Mouse (Mus musculus) liver, embryonic 15.5 days (tissue): ENCODE measurements around the gene Gimap9. TPM values are rescaled to one million over a fixed set of nuclear protein-coding genes. Genes with fewer than 3 reads are reported as not detected.

Experiments used
- ATAC-seq: fragments of 200-750 bp; cut with Nextera tagmentation; 2 replicates; pipeline ENCODE4 v1.8.0; 2017; ENCODE audit warnings: moderate number of reproducible peaks, mild to moderate bottlenecking, moderate library complexity; ENCODE audit not compliant: insufficient read depth
- H3K27ac ChIP-seq: fragments of 300-500 bp; sonication (generic); replicated peaks from 2 replicates; pipeline ENCODE4 v1.5.1; 2015; ENCODE audit warnings: mild to moderate bottlenecking, inconsistent platforms
- H3K27me3 ChIP-seq: fragments of 300-500 bp; sonication (generic); 2 replicates; pipeline ENCODE4 v1.6.1; 2015; ENCODE audit warnings: mild to moderate bottlenecking, inconsistent platforms
- H3K36me3 ChIP-seq: fragments of 300-500 bp; sonication (generic); replicated peaks from 2 replicates; pipeline ENCODE4 v1.6.1; 2015; ENCODE audit warnings: moderate library complexity, mild to moderate bottlenecking, inconsistent platforms
- H3K4me1 ChIP-seq: fragments of 300-500 bp; sonication (generic); replicated peaks from 2 replicates; pipeline ENCODE4 v1.6.1; 2015; ENCODE audit warnings: inconsistent platforms
- H3K4me2 ChIP-seq: fragments of 300-500 bp; sonication (generic); 2 replicates; pipeline ENCODE4 v1.6.1; 2015; ENCODE audit warnings: moderate library complexity, mild to moderate bottlenecking, inconsistent platforms
- H3K4me3 ChIP-seq: fragments of 300-500 bp; sonication (generic); replicated peaks from 2 replicates; pipeline ENCODE4 v1.5.1; 2015; ENCODE audit warnings: mild to moderate bottlenecking, inconsistent platforms
- H3K9ac ChIP-seq: fragments of 300-500 bp; sonication (generic); 2 replicates; pipeline ENCODE4 v1.6.1; 2015; ENCODE audit warnings: moderate library complexity, mild to moderate bottlenecking, inconsistent platforms
- H3K9me3 ChIP-seq: fragments of 300-500 bp; sonication (generic); replicated peaks from 2 replicates; pipeline ENCODE4 v1.6.1; 2016; ENCODE audit warnings: inconsistent platforms
- WGBS: fragments of 180-500 bp; shearing (Covaris S2); methylation state at CpG from one replicate; pipeline ENCODE4 v1.1.7; 2015; ENCODE audit warnings: mixed read lengths; ENCODE audit not compliant: insufficient replicate concordance; 5-methylcytosine and 5-hydroxymethylcytosine counted together
- polyA plus RNA-seq: library from polyadenylated mRNA; unstranded; fragments of >200 nt; fragmentation: Nextera tagmentation; extraction: Ambion mirVana; gene quantifications from 2 replicates; pipeline ENCODE4 v1.2.1, GENCODE M21; 2015

The Gimap9 gene
- 7.5 and 9.5 TPM in 2 replicates for polyA plus RNA-seq

DNA sequence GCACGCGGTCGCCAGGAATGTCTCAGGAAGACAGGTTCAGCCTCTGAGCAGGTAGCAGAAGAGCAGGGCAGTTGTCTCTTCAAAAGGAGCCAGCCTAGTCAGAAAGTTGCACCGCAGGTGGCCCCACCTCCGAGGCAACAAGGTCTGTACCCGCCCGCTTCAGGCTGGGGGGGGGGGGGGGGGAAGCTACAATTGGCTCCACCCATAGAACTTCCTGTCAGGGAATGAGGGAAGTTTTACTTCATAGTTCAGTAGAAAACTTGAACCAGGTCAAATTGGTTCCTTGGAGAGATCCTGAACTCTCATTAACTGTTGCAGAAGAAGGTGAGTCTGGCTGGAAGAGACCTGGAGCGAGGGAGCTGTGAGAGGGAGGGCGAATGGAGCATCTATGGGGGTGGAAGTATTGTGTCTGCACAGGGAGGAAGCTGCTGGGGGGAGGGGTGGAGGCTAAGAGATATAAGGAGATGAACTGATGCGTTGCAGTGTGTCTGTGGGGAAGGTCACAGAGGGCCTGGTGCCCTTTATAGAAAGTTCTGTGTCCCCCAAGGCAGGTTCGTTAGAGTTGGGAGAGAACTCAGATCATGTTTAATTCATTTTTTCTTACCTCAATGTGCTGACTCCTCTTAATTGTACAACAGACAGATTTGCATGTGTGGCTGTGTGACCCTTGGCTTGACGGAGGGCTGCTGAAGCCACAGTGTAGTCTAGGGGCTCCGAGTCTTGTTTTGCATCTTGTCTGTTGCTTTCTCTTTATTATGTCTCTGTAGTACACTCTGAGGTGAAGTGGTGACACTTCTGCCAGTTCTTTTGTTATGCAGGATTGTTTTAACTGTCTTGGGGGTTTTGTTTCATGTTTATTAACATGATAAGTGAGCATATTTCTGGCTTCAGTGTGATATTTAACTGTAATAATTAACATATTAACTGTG is at the start of gene Gimap9:
Gene Gimap9, plus strand, starts transcription at position 199 of the 929 bp plus-strand sequence.
- ATAC-seq, result peak; percentile 80
- no peaks in the 10 kb centered on the region for H3K27me3 ChIP-seq
- no peaks in the 10 kb centered on the region for H3K36me3 ChIP-seq
- peaks cover 26% of the 10 kb centered on the region for H3K4me1 ChIP-seq
- H3K9me3 ChIP-seq, result no peaks in the 10 kb centered on the region
- H3K9ac ChIP-seq, result peak within 1 kb of the TSS; percentile 22
- peak within 1 kb of the TSS; percentile 52 for H3K4me3 ChIP-seq
- H3K27ac ChIP-seq, result peak within 1 kb of the TSS; percentile 57
- H3K4me2 ChIP-seq, result peak within 1 kb of the TSS; percentile 64
- WGBS, result 5% methylated on average over 11 of the region's 13 CpGs

- Histone ChIP-seq H3K27me3 (peaks cover 50% of the 10 kb centered on the region), H3K36me3 (no peaks in the 10 kb centered on the region), H3K27ac (no peak within 1 kb of the TSS), H3K4me2 (peak within 1 kb of the TSS; percentile 69), H3K4me3 (peak within 1 kb of the TSS; percentile 42), H3K9me3 (no peaks in the 10 kb centered on the region), H3K9ac (no peak within 1 kb of the TSS), H3K4me1 (peaks cover 19% of the 10 kb centered on the region)
- no peak for ATAC-seq
- 45% methylated on average over 8 of the region's 8 CpGs for WGBS
These were observed 49.5 kb upstream of the Gimap9 start, which contains the start of gene AI854703 for GRCm38 (mm10) chr6:48626464-48626863. Gene AI854703 (plus strand): TSS chr6:48626764.

- Histone ChIP-seq H3K9me3 (no peaks in the 10 kb centered on the region), H3K4me2 (peak overlapping the region; percentile 69), H3K36me3 (no peaks in the 10 kb centered on the region), H3K27me3 (peaks cover 50% of the 10 kb centered on the region), H3K9ac (no peak overlapping the region), H3K4me1 (peaks cover 19% of the 10 kb centered on the region), H3K27ac (no peak overlapping the region), H3K4me3 (peak overlapping the region; percentile 42)
- under 1% methylated on average over 32 of the region's 32 CpGs for WGBS
- ATAC-seq, result no peak
These were observed 48.9 kb upstream of the Gimap9 start for GRCm38 (mm10) chr6:48626984-48627383.

- Histone ChIP-seq H3K27me3 (peaks cover 50% of the 10 kb centered on the region), H3K4me3 (peak overlapping the region; percentile 42), H3K27ac (no peak overlapping the region), H3K4me1 (peaks cover 19% of the 10 kb centered on the region), H3K36me3 (no peaks in the 10 kb centered on the region), H3K9me3 (no peaks in the 10 kb centered on the region), H3K4me2 (peak overlapping the region; percentile 69), H3K9ac (no peak overlapping the region)
- ATAC-seq, result no peak
- 17% methylated on average over 7 of the region's 7 CpGs for WGBS
These were observed 48.4 kb upstream of the Gimap9 start for GRCm38 (mm10) chr6:48627511-48627924.

GRCm38 (mm10) chr6:48628377-48628776 is 47.6 kb upstream of the Gimap9 start:
- no peak for ATAC-seq
- Histone ChIP-seq H3K27ac (no peak overlapping the region), H3K36me3 (no peaks in the 10 kb centered on the region), H3K4me3 (no peak overlapping the region), H3K4me2 (no peak overlapping the region), H3K9me3 (no peaks in the 10 kb centered on the region), H3K9ac (no peak overlapping the region), H3K4me1 (peaks cover 19% of the 10 kb centered on the region), H3K27me3 (peaks cover 50% of the 10 kb centered on the region)
- WGBS, result 35% methylated on average over 3 of the region's 3 CpGs

DNA sequence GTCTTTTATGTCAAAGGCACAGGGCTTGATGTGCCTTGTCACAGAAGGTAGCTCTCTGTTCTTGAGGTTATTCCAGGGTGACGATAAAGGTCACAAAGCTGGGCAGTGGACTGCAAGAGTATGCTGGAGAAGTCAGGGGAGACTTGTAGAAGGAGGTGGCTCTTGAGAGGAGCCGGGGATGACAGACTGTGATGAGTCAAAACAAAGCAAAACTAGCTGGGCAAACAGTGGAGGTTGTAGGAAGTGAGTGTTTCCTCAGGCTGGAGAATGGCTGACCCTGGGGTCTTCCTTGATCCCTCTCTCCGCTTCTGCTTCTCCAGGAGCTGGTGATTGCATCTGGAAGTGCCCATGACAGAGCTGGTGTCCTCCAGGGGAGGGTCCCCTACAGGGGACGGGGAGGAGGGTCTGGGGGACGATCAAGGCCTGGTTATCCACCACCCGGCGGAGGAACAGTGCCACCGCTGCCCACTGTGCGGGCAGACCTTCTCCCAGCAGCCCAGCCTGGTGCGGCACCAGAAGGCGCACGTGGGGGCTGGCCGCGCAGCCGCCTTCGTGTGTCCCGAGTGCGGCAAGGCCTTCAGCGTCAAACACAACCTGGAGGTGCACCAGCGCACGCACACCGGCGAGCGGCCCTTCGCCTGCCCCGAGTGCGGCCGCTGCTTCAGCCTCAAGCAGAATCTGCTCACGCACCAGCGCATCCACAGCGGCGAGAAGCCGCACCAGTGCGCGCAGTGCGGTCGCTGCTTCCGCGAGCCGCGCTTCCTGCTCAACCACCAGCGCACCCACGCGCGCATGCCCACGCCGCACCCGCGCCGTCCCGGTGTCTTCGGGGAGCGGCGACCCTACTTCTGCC is 46.9 kb upstream of the Gimap9 start:
- peak overlapping the region; percentile 66 for H3K4me2 ChIP-seq
- 10% methylated on average over 54 of the region's 54 CpGs for WGBS
- ATAC-seq, result no peak
- H3K4me1 ChIP-seq, result peaks cover 19% of the 10 kb centered on the region
- no peak overlapping the region for H3K27ac ChIP-seq
- no peaks in the 10 kb centered on the region for H3K9me3 ChIP-seq
- H3K4me3 ChIP-seq, result peak overlapping the region; percentile 37
- peaks cover 50% of the 10 kb centered on the region for H3K27me3 ChIP-seq
- no peaks in the 10 kb centered on the region for H3K36me3 ChIP-seq
- no peak overlapping the region for H3K9ac ChIP-seq

GRCm38 (mm10) chr6:48629661-48630034 is 46.3 kb upstream of the Gimap9 start:
- no peak overlapping the region for H3K27ac ChIP-seq
- H3K27me3 ChIP-seq, result peaks cover 50% of the 10 kb centered on the region
- ATAC-seq, result no peak
- peak overlapping the region; percentile 66 for H3K4me2 ChIP-seq
- H3K36me3 ChIP-seq, result no peaks in the 10 kb centered on the region
- WGBS, result 11% methylated on average over 13 of the region's 13 CpGs
- peaks cover 19% of the 10 kb centered on the region for H3K4me1 ChIP-seq
- no peak overlapping the region for H3K9ac ChIP-seq
- H3K9me3 ChIP-seq, result no peaks in the 10 kb centered on the region
- peak overlapping the region; percentile 37 for H3K4me3 ChIP-seq

DNA sequence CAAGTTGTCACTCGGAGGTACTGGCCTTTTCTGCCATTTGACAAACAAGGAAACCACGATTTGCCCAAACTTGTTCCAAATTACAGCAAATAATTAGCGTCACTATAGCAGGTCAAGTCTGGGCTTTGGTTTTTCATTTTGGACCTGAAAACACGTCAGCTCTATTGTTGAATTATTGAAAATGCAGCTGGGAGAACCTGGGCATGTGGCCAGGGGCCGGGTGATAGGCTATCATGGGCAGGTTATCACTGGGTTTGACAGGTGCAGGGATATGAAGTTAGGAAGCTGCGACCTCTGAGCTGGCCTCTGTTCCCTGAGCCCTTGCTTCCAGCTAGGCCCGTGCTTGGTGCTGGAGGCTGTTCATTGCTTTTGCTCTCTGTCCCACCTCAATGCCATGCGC is 45.1 kb upstream of the Gimap9 start:
- Histone ChIP-seq H3K4me1 (peaks cover 19% of the 10 kb centered on the region), H3K9me3 (no peaks in the 10 kb centered on the region), H3K36me3 (no peaks in the 10 kb centered on the region), H3K4me2 (no peak overlapping the region), H3K27ac (no peak overlapping the region), H3K27me3 (peaks cover 41% of the 10 kb centered on the region), H3K9ac (no peak overlapping the region), H3K4me3 (no peak overlapping the region)
- 69% methylated on average over 8 of the region's 8 CpGs for WGBS
- no peak for ATAC-seq

GRCm38 (mm10) chr6:48635105-48635504 is 40.8 kb upstream of the Gimap9 start:
- Histone ChIP-seq H3K4me1 (no peaks in the 10 kb centered on the region), H3K27me3 (0 out of 2 replicates have a peak, but pooled peaks cover 1% of the 10 kb centered on the region), H3K4me3 (no peak overlapping the region), H3K36me3 (no peaks in the 10 kb centered on the region), H3K9ac (no peak overlapping the region), H3K9me3 (no peaks in the 10 kb centered on the region), H3K27ac (no peak overlapping the region), H3K4me2 (no peak overlapping the region)
- ATAC-seq, result peak; percentile 42; the same call in 1 of the 2 replicates
- 19% methylated on average over 2 of the region's 2 CpGs for WGBS

- ATAC-seq, result no peak
- Histone ChIP-seq H3K4me1 (no peaks in the 10 kb centered on the region), H3K4me2 (no peak overlapping the region), H3K27me3 (no peaks in the 10 kb centered on the region), H3K27ac (no peak overlapping the region), H3K9me3 (no peaks in the 10 kb centered on the region), H3K36me3 (no peaks in the 10 kb centered on the region), H3K4me3 (no peak overlapping the region), H3K9ac (no peak overlapping the region)
- 65% methylated on average over 6 of the region's 6 CpGs for WGBS
These were observed 39.4 kb upstream of the Gimap9 start for GRCm38 (mm10) chr6:48636515-48636914.
